Mouse (Mus musculus) frontal cortex, adult 2 months (tissue): ENCODE measurements around the gene Gnao1. TPM values are rescaled to one million over a fixed set of nuclear protein-coding genes. Genes with fewer than 3 reads are reported as not detected.

Source experiments
- DNase-seq, 2 experiments: peaks; one replicate each; pipeline ENCODE4 v3.0.0; 2022; ENCODE audit warnings: low spot score in 1 of 2; ENCODE audit errors: extremely low spot score in 1 of 2
- polyA plus RNA-seq: library from polyadenylated mRNA; depleted of rRNA; stranded (reverse); fragments of >200 nt; gene quantifications from 2 replicates; pipeline ENCODE4 v1.2.3, GENCODE M21; 2012; rRNA removed

The Gnao1 gene
- 430 and 444 TPM in 2 replicates for polyA plus RNA-seq

GRCm38 (mm10) chr8:93809686-93810027 lies at the start of gene Gnao1:
Gene Gnao1, plus strand, starts transcription at chr8:93809966.
- DNase-seq = peak in 1 of 2 experiments; percentile 61

GRCm38 (mm10) chr8:93777605-93778004 lies 32.2 kb upstream of the Gnao1 start:
- DNase-seq = no peak

GRCm38 (mm10) chr8:93809226-93809625 lies 540 bp upstream of the Gnao1 start:
- DNase-seq = no peak

GRCm38 (mm10) chr8:93810028-93810858 lies 477 bp downstream of the Gnao1 start:
- peak; percentile 66 to 88 for DNase-seq

GRCm38 (mm10) chr8:93810859-93811602 lies 1.3 kb downstream of the Gnao1 start:
- no peak for DNase-seq

GRCm38 (mm10) chr8:93811719-93812475 lies 2.1 kb downstream of the Gnao1 start:
- DNase-seq = no peak

GRCm38 (mm10) chr8:93812566-93813404 lies 3.0 kb downstream of the Gnao1 start:
- DNase-seq = no peak

- DNase-seq = peak; percentile 73 to 91
Observed at GRCm38 (mm10) chr8:93813405-93813761, 3.6 kb downstream of the Gnao1 start.

GRCm38 (mm10) chr8:93814266-93814665 lies 4.5 kb downstream of the Gnao1 start:
- DNase-seq = no peak

- DNase-seq = no peak
Observed at GRCm38 (mm10) chr8:93816226-93816625, 6.5 kb downstream of the Gnao1 start.

GRCm38 (mm10) chr8:93817366-93817765 lies 7.6 kb downstream of the Gnao1 start:
- no peak for DNase-seq

GRCm38 (mm10) chr8:93819929-93820328 lies 10.2 kb downstream of the Gnao1 start:
- no peak for DNase-seq

- DNase-seq = no peak
Observed at GRCm38 (mm10) chr8:93821327-93821726, 11.6 kb downstream of the Gnao1 start.

- no peak for DNase-seq
Observed at GRCm38 (mm10) chr8:93825317-93825716, 15.6 kb downstream of the Gnao1 start.

- no peak for DNase-seq
Observed at GRCm38 (mm10) chr8:93830626-93831025, 20.9 kb downstream of the Gnao1 start.

- no peak for DNase-seq
Observed at GRCm38 (mm10) chr8:93835771-93836170, 26.0 kb downstream of the Gnao1 start.

GRCm38 (mm10) chr8:93839113-93839512 lies 29.3 kb downstream of the Gnao1 start:
- no peak for DNase-seq

GRCm38 (mm10) chr8:93840486-93840885 lies 30.7 kb downstream of the Gnao1 start:
- DNase-seq = no peak

GRCm38 (mm10) chr8:93840956-93841752 lies 31.4 kb downstream of the Gnao1 start:
- peak in 1 of 2 experiments; percentile 69 for DNase-seq
